Mouse (Mus musculus) limb, embryonic 13.5 days (tissue): ENCODE data around the gene a. TPM values are rescaled to one million over a fixed set of nuclear protein-coding genes. Genes with fewer than 3 reads are reported as not detected.
"Not testable (repeated sequence)": the region's sequence is repeated elsewhere in the genome, so short reads cannot be mapped to it uniquely, and the experiment has no call there.

Experiments
- ATAC-seq: fragments of 200-750 bp; cut with Nextera tagmentation; 2 replicates; pipeline ENCODE4 v1.8.0; 2017; ENCODE audit warnings: low read depth, moderate number of reproducible peaks, moderate TSS enrichment; ENCODE audit not compliant: low FRiP score
- H3K27ac ChIP-seq: fragments of 300-500 bp; sonication (generic); 2 replicates; pipeline ENCODE4 v1.5.1; 2015; ENCODE audit warnings: inconsistent platforms, mild to moderate bottlenecking, moderate library complexity
- H3K27me3 ChIP-seq: fragments of 300-500 bp; sonication (generic); 2 replicates; pipeline ENCODE4 v1.6.1; 2015; ENCODE audit warnings: mild to moderate bottlenecking, inconsistent platforms
- H3K36me3 ChIP-seq: fragments of 300-500 bp; sonication (generic); 2 replicates; pipeline ENCODE4 v1.6.1; 2015; ENCODE audit warnings: inconsistent platforms, mild to moderate bottlenecking, moderate library complexity
- H3K4me1 ChIP-seq: fragments of 300-500 bp; sonication (generic); 2 replicates; pipeline ENCODE4 v1.6.1; 2015; ENCODE audit warnings: inconsistent platforms
- H3K4me2 ChIP-seq: fragments of 300-500 bp; sonication (generic); replicated peaks from 2 replicates; pipeline ENCODE4 v1.6.1; 2015; ENCODE audit warnings: inconsistent platforms, mild to moderate bottlenecking, moderate library complexity
- H3K4me3 ChIP-seq: fragments of 300-500 bp; sonication (generic); 2 replicates; pipeline ENCODE4 v1.5.1; 2015; ENCODE audit warnings: moderate library complexity, mild to moderate bottlenecking, inconsistent platforms
- H3K9ac ChIP-seq: fragments of 300-500 bp; sonication (generic); 2 replicates; pipeline ENCODE4 v1.6.1; 2015; ENCODE audit warnings: mild to moderate bottlenecking, inconsistent platforms
- H3K9me3 ChIP-seq: fragments of 300-500 bp; sonication (generic); 2 replicates; pipeline ENCODE4 v1.6.1; 2016; ENCODE audit warnings: inconsistent platforms
- WGBS: fragments of 180-500 bp; shearing (Covaris S2); methylation state at CpG from one replicate; pipeline ENCODE4 v1.1.7; 2015; 5-methylcytosine and 5-hydroxymethylcytosine counted together
- polyA plus RNA-seq: library from polyadenylated mRNA; unstranded; fragments of >200 nt; fragmentation: Nextera tagmentation; extraction: Ambion mirVana; gene quantifications from 2 replicates; pipeline ENCODE4 v1.2.1, GENCODE M21; 2015

a gene
- polyA plus RNA-seq, 1 experiment from 2014 or later = 12.0 TPM

GRCm38 (mm10) chr2:155019673-155020072 lies 228.5 kb downstream of the a start:
- peak overlapping the region; percentile 47 for H3K4me3 ChIP-seq
- H3K4me2 ChIP-seq = peak overlapping the region; percentile 91
- no peaks in the 10 kb centered on the region for H3K36me3 ChIP-seq
- H3K27ac ChIP-seq = peak overlapping the region; percentile 90
- peak overlapping the region; percentile 74 for H3K9ac ChIP-seq
- no peaks in the 10 kb centered on the region for H3K9me3 ChIP-seq
- peak; percentile 79; the same call in 1 of the 2 replicates for ATAC-seq
- WGBS = 1% methylated on average over 22 of the region's 22 CpGs
- peaks cover 7% of the 10 kb centered on the region for H3K4me1 ChIP-seq
- no peaks in the 10 kb centered on the region for H3K27me3 ChIP-seq

- H3K9ac ChIP-seq, H3K27me3 ChIP-seq, H3K4me1 ChIP-seq, H3K9me3 ChIP-seq, H3K4me3 ChIP-seq, ATAC-seq, H3K27ac ChIP-seq, H3K36me3 ChIP-seq: not testable (repeated sequence)
- WGBS = 24% methylated on average over 20 of the region's 20 CpGs
- peak overlapping the region; percentile 91 for H3K4me2 ChIP-seq
These were observed 229.1 kb downstream of the a start for GRCm38 (mm10) chr2:155020247-155020826.

- Histone ChIP-seq H3K4me2 (no peak overlapping the region), H3K4me1 (no peaks in the 10 kb centered on the region)
- WGBS = 57% methylated on average over 7 of the region's 7 CpGs
These were observed 239.6 kb downstream of the a start for GRCm38 (mm10) chr2:155030831-155031230.

GRCm38 (mm10) chr2:155032938-155033710 lies 241.9 kb downstream of the a start:
- Histone ChIP-seq H3K4me3 (no peak overlapping the region), H3K27ac (no peak overlapping the region), H3K36me3 (no peaks in the 10 kb centered on the region), H3K9ac (no peak overlapping the region), H3K27me3 (no peaks in the 10 kb centered on the region), H3K4me2 (0 out of 2 replicates have a peak overlapping the region, but pooled peaks have one; percentile 4), H3K4me1 (no peaks in the 10 kb centered on the region), H3K9me3 (no peaks in the 10 kb centered on the region)
- peak; percentile 48; the same call in 1 of the 2 replicates for ATAC-seq
- WGBS = 39% methylated on average over 19 of the region's 19 CpGs

More at GRCm38 (mm10) chr2:155030831-155031230, 239.6 kb downstream of the a start:
- Histone ChIP-seq H3K9me3 (no peaks in the 10 kb centered on the region), H3K4me3 (no peak overlapping the region), H3K27ac (no peak overlapping the region), H3K36me3 (no peaks in the 10 kb centered on the region), H3K27me3 (no peaks in the 10 kb centered on the region), H3K9ac (no peak overlapping the region)
- ATAC-seq = no peak

GRCm38 (mm10) chr2:155039956-155040355 lies 248.8 kb downstream of the a start:
- Histone ChIP-seq H3K9ac (no peak overlapping the region), H3K27me3 (no peaks in the 10 kb centered on the region), H3K9me3 (no peaks in the 10 kb centered on the region), H3K4me3 (no peak overlapping the region), H3K27ac (no peak overlapping the region), H3K4me2 (no peak overlapping the region), H3K4me1 (no peaks in the 10 kb centered on the region), H3K36me3 (no peaks in the 10 kb centered on the region)
- WGBS = 61% methylated on average over 4 of the region's 4 CpGs
- no peak for ATAC-seq

GRCm38 (mm10) chr2:155044542-155044941 lies 253.3 kb downstream of the a start:
- Histone ChIP-seq H3K9me3 (no peaks in the 10 kb centered on the region), H3K4me3 (no peak overlapping the region), H3K27me3 (no peaks in the 10 kb centered on the region), H3K4me2 (no peak overlapping the region), H3K36me3 (no peaks in the 10 kb centered on the region), H3K27ac (no peak overlapping the region), H3K9ac (no peak overlapping the region), H3K4me1 (peaks cover 11% of the 10 kb centered on the region)
- WGBS = 65% methylated on average over 3 of the region's 3 CpGs
- no peak for ATAC-seq

- Histone ChIP-seq H3K4me3 (no peak overlapping the region), H3K9me3 (no peaks in the 10 kb centered on the region), H3K27me3 (no peaks in the 10 kb centered on the region), H3K36me3 (no peaks in the 10 kb centered on the region), H3K9ac (no peak overlapping the region), H3K4me2 (no peak overlapping the region), H3K4me1 (peaks cover 13% of the 10 kb centered on the region), H3K27ac (no peak overlapping the region)
- ATAC-seq = no peak
- 83% methylated on average over 3 of the region's 3 CpGs for WGBS
These were observed 253.9 kb downstream of the a start for GRCm38 (mm10) chr2:155045075-155045474.

- ATAC-seq = no peak
- Histone ChIP-seq H3K4me1 (peaks cover 24% of the 10 kb centered on the region), H3K27me3 (no peaks in the 10 kb centered on the region), H3K27ac (no peak overlapping the region), H3K4me2 (no peak overlapping the region), H3K36me3 (no peaks in the 10 kb centered on the region), H3K4me3 (no peak overlapping the region), H3K9ac (no peak overlapping the region), H3K9me3 (no peaks in the 10 kb centered on the region)
- 88% methylated on average over 2 of the region's 2 CpGs for WGBS
These were observed 255.6 kb downstream of the a start for GRCm38 (mm10) chr2:155046803-155047202.

GRCm38 (mm10) chr2:155047452-155048178 lies 256.4 kb downstream of the a start:
- H3K4me2 ChIP-seq = peak overlapping the region; percentile 47
- H3K9ac ChIP-seq = peak overlapping the region; percentile 50

GRCm38 (mm10) chr2:155050108-155050503 lies 258.9 kb downstream of the a start:
- peak overlapping the region; percentile 85 for H3K4me2 ChIP-seq
- no peak; the same call in 1 of the 2 replicates for ATAC-seq
- 20% methylated on average over 5 of the region's 5 CpGs for WGBS
- peak overlapping the region; percentile 61 for H3K9ac ChIP-seq
- H3K9me3 ChIP-seq = no peaks in the 10 kb centered on the region
- H3K4me1 ChIP-seq = peaks cover 28% of the 10 kb centered on the region
- H3K36me3 ChIP-seq = no peaks in the 10 kb centered on the region
- peak overlapping the region; percentile 39; the same call in 1 of the 2 replicates for H3K27ac ChIP-seq
- H3K27me3 ChIP-seq = no peaks in the 10 kb centered on the region
- H3K4me3 ChIP-seq = peak overlapping the region; percentile 55

More at GRCm38 (mm10) chr2:155047452-155048178, 256.4 kb downstream of the a start:
- Histone ChIP-seq H3K4me3 (peak overlapping the region; percentile 24), H3K36me3 (no peaks in the 10 kb centered on the region), H3K9me3 (no peaks in the 10 kb centered on the region), H3K27ac (peak overlapping the region; percentile 76), H3K4me1 (peaks cover 28% of the 10 kb centered on the region), H3K27me3 (no peaks in the 10 kb centered on the region)
- no peak for ATAC-seq
- WGBS = 19% methylated on average over 7 of the region's 7 CpGs

GRCm38 (mm10) chr2:155050504-155051236 lies 259.5 kb downstream of the a start:
- Histone ChIP-seq H3K4me3 (peak overlapping the region; percentile 55), H3K9me3 (no peaks in the 10 kb centered on the region), H3K36me3 (no peaks in the 10 kb centered on the region), H3K27ac (peak overlapping the region; percentile 83), H3K27me3 (no peaks in the 10 kb centered on the region), H3K9ac (peak overlapping the region; percentile 61), H3K4me1 (peaks cover 28% of the 10 kb centered on the region), H3K4me2 (peak overlapping the region; percentile 85)
- ATAC-seq = peak; percentile 93
- WGBS = 1% methylated on average over 45 of the region's 45 CpGs
